Mouse (Mus musculus) right cerebral cortex, postnatal 10 days (tissue): ENCODE data around the gene Acacb.

ENCODE experiments used
- DNase-seq, 2 experiments: peaks; one replicate each; pipeline ENCODE4 v3.0.0; 2021; ENCODE audit warnings: low spot score in 2 of 2

Gene Acacb

GRCm38 (mm10) chr5:114146028-114146888 lies at the start of gene Acacb:
TSS of gene Acacb (plus strand) at chr5:114146535.
- DNase-seq = no peak

- peak; percentile 95 to 96 for DNase-seq
Observed at GRCm38 (mm10) chr5:114099709-114100389, 46.5 kb upstream of the Acacb start.

GRCm38 (mm10) chr5:114100390-114101099 lies 45.8 kb upstream of the Acacb start:
- peak in 1 of 2 experiments; percentile 42 for DNase-seq

GRCm38 (mm10) chr5:114101873-114102272 lies 44.5 kb upstream of the Acacb start:
- no peak for DNase-seq

GRCm38 (mm10) chr5:114102807-114103206 lies 43.5 kb upstream of the Acacb start:
- DNase-seq = no peak

- DNase-seq = no peak
Observed at GRCm38 (mm10) chr5:114106391-114106935, 39.9 kb upstream of the Acacb start.

GRCm38 (mm10) chr5:114113334-114113733 lies 33.0 kb upstream of the Acacb start:
- no peak for DNase-seq

- no peak for DNase-seq
Observed at GRCm38 (mm10) chr5:114115030-114115429, 31.3 kb upstream of the Acacb start.

- DNase-seq = no peak
Observed at GRCm38 (mm10) chr5:114116586-114116985, 29.7 kb upstream of the Acacb start.

GRCm38 (mm10) chr5:114119806-114120205 lies 26.5 kb upstream of the Acacb start:
- DNase-seq = no peak

GRCm38 (mm10) chr5:114126008-114126407 lies 20.3 kb upstream of the Acacb start:
- no peak for DNase-seq

- no peak for DNase-seq
Observed at GRCm38 (mm10) chr5:114126499-114127244, 19.7 kb upstream of the Acacb start.

GRCm38 (mm10) chr5:114127374-114128349 lies 18.7 kb upstream of the Acacb start, which contains the start of gene Alkbh2:
TSS of gene Alkbh2 (minus strand) at chr5:114128218.
- peak; percentile 67 to 82 for DNase-seq

- DNase-seq = no peak
Observed at GRCm38 (mm10) chr5:114129550-114130210, 16.7 kb upstream of the Acacb start.

- peak in 1 of 2 experiments; percentile 61 for DNase-seq
Observed at GRCm38 (mm10) chr5:114130211-114130605, 16.1 kb upstream of the Acacb start, which contains the start of gene Ung. TSS of gene Ung (plus strand) at chr5:114130386.

GRCm38 (mm10) chr5:114130698-114131520 lies 15.4 kb upstream of the Acacb start:
- peak; percentile 96 to 97 for DNase-seq

GRCm38 (mm10) chr5:114131521-114131840 lies 14.9 kb upstream of the Acacb start:
- DNase-seq = no peak

- no peak for DNase-seq
Observed at GRCm38 (mm10) chr5:114132841-114133240, 13.5 kb upstream of the Acacb start.
